14 mouse cellular contexts compared by ENCODE assay signal in the genomic region with DNA sequence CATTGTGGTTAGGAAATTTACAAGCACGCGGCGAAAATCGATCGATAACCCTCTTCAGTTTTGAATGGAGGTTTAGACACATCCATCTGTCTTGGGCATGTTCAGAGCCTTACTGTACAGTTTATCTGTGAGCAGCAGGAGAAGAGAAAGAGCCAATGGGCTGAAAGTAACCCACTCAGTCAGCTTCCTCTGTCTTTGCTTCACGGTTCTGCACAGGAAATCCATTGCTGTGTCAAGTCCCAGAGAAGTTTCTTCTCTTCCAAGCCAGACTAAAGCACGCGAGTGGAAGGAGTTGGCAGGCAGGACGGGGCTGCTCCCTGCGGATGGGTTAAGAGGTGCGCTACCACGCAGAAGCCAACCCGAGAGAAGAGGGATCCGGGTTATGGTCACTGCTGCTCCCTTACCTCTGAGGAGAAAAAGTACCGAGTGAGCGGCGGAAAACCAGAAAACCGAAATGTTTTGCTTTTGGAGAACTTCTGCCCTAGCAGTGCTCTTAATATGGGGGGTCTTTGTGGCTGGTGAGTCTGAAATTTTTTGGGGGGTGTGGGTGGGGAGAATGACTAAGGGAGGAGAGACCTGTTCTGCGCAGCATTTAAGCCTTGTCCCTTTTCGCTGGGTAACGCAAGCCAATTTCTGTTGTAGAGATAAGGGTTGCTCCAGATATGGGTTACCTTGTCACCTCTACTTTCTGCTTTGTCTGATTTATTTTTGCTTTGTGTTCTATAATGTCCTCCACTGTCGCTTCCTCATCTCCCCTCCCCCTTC. TPM values are rescaled to one million over a fixed set of nuclear protein-coding genes. Genes with fewer than 3 reads are reported as not detected.
DNase-seq lines count a peak whose midpoint lies in the region; ATAC-seq and TF ChIP-seq lines count a peak whose summit lies in the region.
"Had no signal": no experiment of that assay in that cellular context is flagged by ENCODE, and none has a peak within 500 bp of the region (broad histone marks: within the 10 kb centered on the region; RNA-seq: fewer than 3 reads in every experiment).

A gene (plus strand): TSS at position 182 of the 765 bp plus-strand sequence.

- H3K4me3 ChIP-seq in heart, postnatal 0 days (ENCODE audit: low read depth, low read length), result peak within 1 kb of the TSS; percentile 26
- H3K4me3 ChIP-seq: embryonic facial prominence, embryonic 10.5 days had no signal

- ATAC-seq in heart, postnatal 0 days (ENCODE audit: insufficient read depth, low read depth), result no peak
- peak; percentile 24; the same call in 1 of the 2 replicates for ATAC-seq in monocyte, adult 5-6 weeks (replicated peaks; ENCODE audit: insufficient number of reproducible peaks, low FRiP score, low TSS enrichment, poor library complexity, severe bottlenecking)

- H3K9me3 ChIP-seq in heart, postnatal 0 days (replicated peaks; ENCODE audit: control insufficient read depth, low read length), result no peaks in the 10 kb centered on the region
- H3K9me3 ChIP-seq: embryonic facial prominence, embryonic 10.5 days had no signal

- no peak for TF ChIP-seq CTCF in heart, postnatal 0 days (IDR thresholded peaks at IDR 0.05; ENCODE audit: low read depth)

- 60% methylated on average over 22 of the region's 22 CpGs for WGBS in heart, postnatal 0 days

- H3K36me3 ChIP-seq in heart, postnatal 0 days (replicated peaks; ENCODE audit: control insufficient read depth, insufficient read depth, low read length), result no peaks in the 10 kb centered on the region
- H3K36me3 ChIP-seq: embryonic facial prominence, embryonic 10.5 days had no signal

- H3K4me1 ChIP-seq in heart, postnatal 0 days (ENCODE audit: control insufficient read depth, insufficient read depth), result no peaks in the 10 kb centered on the region
- H3K4me1 ChIP-seq: embryonic facial prominence, embryonic 10.5 days had no signal

- no peaks in the 10 kb centered on the region for H3K27me3 ChIP-seq in heart, postnatal 0 days (ENCODE audit: control insufficient read depth, insufficient read depth, low read length)

- no peak for TF ChIP-seq EP300 in heart, postnatal 0 days (IDR thresholded peaks at IDR 0.05; ENCODE audit: low read depth)

- H3K9ac ChIP-seq in heart, postnatal 0 days (replicated peaks; ENCODE audit: low read depth, low read length), result no peak within 1 kb of the TSS

- H3K4me2 ChIP-seq in heart, postnatal 0 days (ENCODE audit: low read depth, low read length), result peak within 1 kb of the TSS; percentile 52

- H3K27ac ChIP-seq in heart, postnatal 0 days (ENCODE audit: low read depth), result no peak within 1 kb of the TSS
- H3K27ac ChIP-seq: embryonic facial prominence, embryonic 10.5 days had no signal

- DNase-seq in heart, adult 11 months, result peak; percentile 92
- no peak for DNase-seq in heart, adult 8-10 months (ENCODE audit: low spot score)
- peak; percentile 18 to 29 for DNase-seq in CD8-positive naive resting alpha-beta T cell, adult 2 months (ENCODE audit: low read depth in 2 of 2, low spot score in 2 of 2)
- no peak for DNase-seq in heart, postnatal 0 days (ENCODE audit: low spot score)
- DNase-seq in layer of hippocampus, postnatal 36 days, result no peak
- no peak for DNase-seq in retina, embryonic 14.5 days (ENCODE audit: low spot score)
- no peak for DNase-seq in layer of hippocampus, adult 18-20 months (ENCODE audit: low spot score in 2 of 2)
- DNase-seq: adrenal gland, postnatal 14 days; gastrocnemius, postnatal 10 days; kidney, adult 11 months had no signal

RNA-seq across cellular contexts. Expression of the gene that starts here (rescaled TPM):
- total RNA-seq in heart, adult 8-10 months (2022), result under 1 TPM in 3 of 4 experiments, not detected in 1; 0.27 to 0.63 (median 0.28) TPM
- total RNA-seq in heart, postnatal 0 days (2014; rRNA removed; ENCODE audit: low replicate concordance), result 1.6 and 3.9 TPM in 2 replicates
- 0.98 and 1.1 TPM in 2 replicates for polyA plus RNA-seq in heart, postnatal 0 days (2015; fragmentation: Nextera tagmentation; extraction: Ambion mirVana)
- 2.0 to 11.8 TPM (median 6.8 TPM) in 3 replicates for total RNA-seq in monocyte, adult 5-6 weeks (2017)
- under 1 TPM in 1 of 2 experiments, not detected in 1; 0.40 TPM for total RNA-seq in layer of hippocampus, postnatal 36 days (2021)
- total RNA-seq in layer of hippocampus, adult 18-20 months (2021), result under 1 TPM; 0.20 to 0.28 TPM
- total RNA-seq: midbrain, postnatal 0 days had no signal
- polyA plus RNA-seq: C2C12 had no signal

Comparison
In these comparisons a context has a peak if more than half of its experiments do, and no peak if none do; other contexts are left out.
1. DNase-seq: peak in heart, adult 11 months (single experiment) and CD8-positive naive resting alpha-beta T cell, adult 2 months (2 of 2); none in heart, adult 8-10 months (single experiment), heart, postnatal 0 days (single experiment), layer of hippocampus, postnatal 36 days (0 of 2), retina, embryonic 14.5 days (single experiment) and layer of hippocampus, adult 18-20 months (0 of 2).